Mouse (Mus musculus): ENCODE data around the gene Fam83e. TPM values are rescaled to one million over a fixed set of nuclear protein-coding genes. Genes with fewer than 3 reads are reported as not detected.

The Fam83e gene
- polyA plus RNA-seq, 1 experiment from 2014 or later: 0.47 TPM

GRCm38 (mm10) chr7:45702809-45703520 lies 18.0 kb upstream of the Fam83e start:
- DNase-seq (no peak), ATAC-seq (ENCODE audit: low read depth) (no peak)
- no peak overlapping the region for H3K9ac ChIP-seq
- H3K4me3 ChIP-seq (replicated peaks): no peak overlapping the region
- H3K27me3 ChIP-seq: peaks cover 47% of the 10 kb centered on the region
- H3K27ac ChIP-seq: no peak overlapping the region
- peaks cover 57% of the 10 kb centered on the region for H3K4me1 ChIP-seq (replicated peaks)
- H3K4me2 ChIP-seq: no peak overlapping the region
- H3K36me3 ChIP-seq: no peaks in the 10 kb centered on the region
- 80% methylated on average over 17 of the region's 17 CpGs for WGBS (ENCODE audit: insufficient replicate concordance)
- no peaks in the 10 kb centered on the region for H3K9me3 ChIP-seq (replicated peaks)

DNA sequence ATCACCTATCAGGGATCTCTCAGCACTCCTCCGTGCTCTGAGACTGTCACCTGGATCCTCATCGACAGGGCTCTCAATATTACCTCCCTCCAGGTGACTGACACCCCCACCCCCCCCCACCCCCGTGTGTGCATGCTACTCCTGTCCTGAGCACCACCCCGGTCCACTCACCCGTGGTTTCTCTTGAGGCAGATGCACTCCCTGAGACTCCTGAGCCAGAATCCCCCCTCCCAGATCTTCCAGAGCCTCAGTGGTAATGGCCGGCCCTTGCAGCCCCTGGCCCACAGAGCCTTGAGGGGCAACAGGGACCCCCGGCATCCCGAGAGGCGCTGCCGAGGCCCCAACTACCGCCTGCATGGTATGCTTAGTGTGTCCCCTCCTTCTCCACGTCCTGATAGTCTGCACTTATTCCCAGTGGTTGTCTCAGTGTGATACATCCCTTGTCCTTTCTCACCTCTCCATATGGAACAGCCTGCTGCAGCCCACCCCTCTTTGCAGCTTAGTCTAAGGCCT lies 17.4 kb upstream of the Fam83e start:
- H3K4me1 ChIP-seq (replicated peaks): peaks cover 63% of the 10 kb centered on the region
- H3K9me3 ChIP-seq (replicated peaks): no peaks in the 10 kb centered on the region
- H3K9ac ChIP-seq: peak overlapping the region; percentile 48; the same call in 1 of the 2 replicates
- no peak for DNase-seq
- peak overlapping the region; percentile 70; the same call in 1 of the 2 replicates for H3K4me3 ChIP-seq (replicated peaks)
- H3K4me2 ChIP-seq: peak overlapping the region; percentile 99
- WGBS (ENCODE audit: insufficient replicate concordance): 45% methylated on average over 12 of the region's 12 CpGs
- no peaks in the 10 kb centered on the region for H3K36me3 ChIP-seq
- ATAC-seq (ENCODE audit: low read depth): no peak
- H3K27me3 ChIP-seq: peaks cover 41% of the 10 kb centered on the region
- H3K27ac ChIP-seq: peak overlapping the region; percentile 69

GRCm38 (mm10) chr7:45704046-45704559 lies 16.9 kb upstream of the Fam83e start:
- peak overlapping the region; percentile 48 for H3K9ac ChIP-seq
- peaks cover 36% of the 10 kb centered on the region for H3K27me3 ChIP-seq
- no peak for DNase-seq
- H3K4me3 ChIP-seq (replicated peaks): peak overlapping the region; percentile 70
- H3K27ac ChIP-seq: peak overlapping the region; percentile 69
- H3K9me3 ChIP-seq (replicated peaks): no peaks in the 10 kb centered on the region
- H3K36me3 ChIP-seq: no peaks in the 10 kb centered on the region
- peak; percentile 37 for ATAC-seq (ENCODE audit: low read depth)
- WGBS (ENCODE audit: insufficient replicate concordance): under 1% methylated on average over 13 of the region's 13 CpGs
- peak overlapping the region; percentile 99 for H3K4me2 ChIP-seq
- H3K4me1 ChIP-seq (replicated peaks): peaks cover 68% of the 10 kb centered on the region

GRCm38 (mm10) chr7:45704730-45705442 lies 16.1 kb upstream of the Fam83e start, which contains the start of gene Dbp:
TSS of gene Dbp (plus strand) at chr7:45705088.
- Histone ChIP-seq H3K9ac (peak within 1 kb of the TSS; percentile 81), H3K4me1 (replicated peaks) (peaks cover 66% of the 10 kb centered on the region), H3K9me3 (replicated peaks) (no peaks in the 10 kb centered on the region), H3K27me3 (peaks cover 28% of the 10 kb centered on the region), H3K27ac (peak within 1 kb of the TSS; percentile 69), H3K4me2 (peak within 1 kb of the TSS; percentile 99), H3K4me3 (replicated peaks) (peak within 1 kb of the TSS; percentile 70), H3K36me3 (peaks cover 3% of the 10 kb centered on the region; the same call in 1 of the 2 replicates)
- peak; percentile 78 for ATAC-seq (ENCODE audit: low read depth)
- DNase-seq: peak; percentile 95
- WGBS (ENCODE audit: insufficient replicate concordance): under 1% methylated on average over 36 of the region's 36 CpGs

DNA sequence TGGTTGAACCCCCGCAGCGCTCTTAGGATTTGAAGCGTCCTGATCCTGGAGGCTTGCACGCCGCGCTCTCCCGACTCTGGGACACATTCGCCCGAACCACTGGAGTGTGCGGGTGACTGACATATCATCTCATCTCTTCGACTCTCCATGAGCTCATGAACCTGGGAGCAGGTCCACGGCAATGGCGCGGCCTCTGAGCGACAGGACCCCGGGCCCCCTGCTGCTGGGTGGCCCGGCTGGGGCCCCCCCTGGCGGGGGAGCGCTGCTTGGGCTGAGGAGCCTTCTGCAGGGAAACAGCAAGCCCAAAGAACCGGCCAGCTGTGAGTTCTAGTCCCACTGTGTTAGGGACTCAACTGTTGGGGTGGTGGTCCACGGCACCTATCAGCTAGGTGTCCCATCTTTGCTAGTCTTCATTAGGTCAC lies 15.6 kb upstream of the Fam83e start:
- H3K9ac ChIP-seq: peak overlapping the region; percentile 81
- H3K27ac ChIP-seq: peak overlapping the region; percentile 67
- H3K4me2 ChIP-seq: peak overlapping the region; percentile 99
- H3K36me3 ChIP-seq: peaks cover 8% of the 10 kb centered on the region
- WGBS (ENCODE audit: insufficient replicate concordance): under 1% methylated on average over 21 of the region's 21 CpGs
- H3K4me1 ChIP-seq (replicated peaks): peaks cover 61% of the 10 kb centered on the region
- peaks cover 22% of the 10 kb centered on the region for H3K27me3 ChIP-seq
- ATAC-seq (ENCODE audit: low read depth) (no peak), DNase-seq (no peak)
- peak overlapping the region; percentile 70 for H3K4me3 ChIP-seq (replicated peaks)
- no peaks in the 10 kb centered on the region for H3K9me3 ChIP-seq (replicated peaks)

DNA sequence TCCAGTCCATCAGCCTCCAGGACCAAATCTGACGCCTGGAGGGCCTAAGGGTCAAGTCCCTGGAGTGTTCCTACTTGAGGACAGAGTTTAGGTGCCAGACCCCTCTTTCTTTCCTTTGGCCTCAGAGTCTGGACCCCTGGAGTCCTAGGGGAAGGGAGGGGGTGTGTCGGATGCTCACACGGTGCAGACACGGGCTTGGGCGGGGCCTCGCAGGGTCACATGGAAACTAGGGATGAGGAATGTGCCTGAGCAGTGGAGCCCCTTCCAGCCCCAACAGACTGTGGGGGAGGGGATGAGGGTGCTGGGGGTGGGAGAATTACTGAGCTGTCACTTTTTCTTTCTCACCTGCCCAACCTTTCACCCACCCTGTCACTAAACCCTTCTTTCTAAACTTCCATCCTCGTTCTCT lies 15.1 kb upstream of the Fam83e start:
- Histone ChIP-seq H3K4me3 (replicated peaks) (peak overlapping the region; percentile 70), H3K9ac (peak overlapping the region; percentile 81), H3K4me2 (peak overlapping the region; percentile 99), H3K27me3 (peaks cover 18% of the 10 kb centered on the region), H3K27ac (peak overlapping the region; percentile 77), H3K4me1 (replicated peaks) (peaks cover 58% of the 10 kb centered on the region), H3K9me3 (replicated peaks) (no peaks in the 10 kb centered on the region), H3K36me3 (peaks cover 13% of the 10 kb centered on the region)
- ATAC-seq (ENCODE audit: low read depth) (no peak), DNase-seq (peak; percentile 52)
- under 1% methylated on average over 7 of the region's 7 CpGs for WGBS (ENCODE audit: insufficient replicate concordance)

- H3K4me1 ChIP-seq (replicated peaks): peaks cover 58% of the 10 kb centered on the region
- H3K4me2 ChIP-seq: peak overlapping the region; percentile 99
- DNase-seq (peak; percentile 80), ATAC-seq (ENCODE audit: low read depth) (peak; percentile 42)
- peak overlapping the region; percentile 81 for H3K9ac ChIP-seq
- peak overlapping the region; percentile 77 for H3K27ac ChIP-seq
- under 1% methylated on average over 45 of the region's 45 CpGs for WGBS (ENCODE audit: insufficient replicate concordance)
- H3K36me3 ChIP-seq: peaks cover 22% of the 10 kb centered on the region
- H3K27me3 ChIP-seq: peaks cover 9% of the 10 kb centered on the region
- H3K9me3 ChIP-seq (replicated peaks): no peaks in the 10 kb centered on the region
- H3K4me3 ChIP-seq (replicated peaks): peak overlapping the region; percentile 70
Measured at GRCm38 (mm10) chr7:45706721-45707241, 14.2 kb upstream of the Fam83e start.

GRCm38 (mm10) chr7:45707375-45707967 lies 13.5 kb upstream of the Fam83e start:
- Histone ChIP-seq H3K9me3 (replicated peaks) (no peaks in the 10 kb centered on the region), H3K27me3 (peaks cover 6% of the 10 kb centered on the region), H3K9ac (peak overlapping the region; percentile 81), H3K4me1 (replicated peaks) (peaks cover 64% of the 10 kb centered on the region), H3K4me2 (peak overlapping the region; percentile 99), H3K27ac (peak overlapping the region; percentile 77), H3K36me3 (peaks cover 28% of the 10 kb centered on the region), H3K4me3 (replicated peaks) (peak overlapping the region; percentile 70)
- DNase-seq: peak; percentile 85
- 1% methylated on average over 27 of the region's 27 CpGs for WGBS (ENCODE audit: insufficient replicate concordance)
- peak; percentile 8; the same call in 1 of the 2 replicates for ATAC-seq (ENCODE audit: low read depth)

- Histone ChIP-seq H3K27me3 (no peaks in the 10 kb centered on the region), H3K9me3 (replicated peaks) (no peaks in the 10 kb centered on the region), H3K9ac (no peak overlapping the region), H3K27ac (peak overlapping the region; percentile 16; the same call in 1 of the 2 replicates), H3K4me1 (replicated peaks) (peaks cover 71% of the 10 kb centered on the region), H3K4me2 (peak overlapping the region; percentile 99), H3K36me3 (peaks cover 37% of the 10 kb centered on the region), H3K4me3 (replicated peaks) (peak overlapping the region; percentile 70; the same call in 1 of the 2 replicates)
- WGBS (ENCODE audit: insufficient replicate concordance): 41% methylated on average over 13 of the region's 13 CpGs
- DNase-seq (no peak), ATAC-seq (ENCODE audit: low read depth) (no peak)
Measured at GRCm38 (mm10) chr7:45708221-45708761, 12.7 kb upstream of the Fam83e start.

- no peak for DNase-seq
- no peaks in the 10 kb centered on the region for H3K9me3 ChIP-seq (replicated peaks)
- H3K9ac ChIP-seq: no peak overlapping the region
- peaks cover 71% of the 10 kb centered on the region for H3K4me1 ChIP-seq (replicated peaks)
- H3K27me3 ChIP-seq: no peaks in the 10 kb centered on the region
- no peak overlapping the region for H3K4me3 ChIP-seq (replicated peaks)
- no peak overlapping the region for H3K27ac ChIP-seq
- no peak for ATAC-seq (ENCODE audit: low read depth)
- H3K36me3 ChIP-seq: peaks cover 44% of the 10 kb centered on the region
- H3K4me2 ChIP-seq: no peak overlapping the region
- 63% methylated on average over 6 of the region's 6 CpGs for WGBS (ENCODE audit: insufficient replicate concordance)
Measured at GRCm38 (mm10) chr7:45709036-45709435, 12.0 kb upstream of the Fam83e start.

All from liver, embryonic 13.5 days (tissue).